Mouse (Mus musculus): ENCODE results near the gene Gm12169. TPM values are rescaled to one million over a fixed set of nuclear protein-coding genes. Genes with fewer than 3 reads are reported as not detected.

Gene Gm12169
- total and polyA plus RNA-seq, 3 experiments, result not detected

- dilution Hi-C loops (cut with MboI; ENCODE audit: extremely low pct_ligation_motif_present, extremely low pct_unique_long_range_greater_than_20kb, low sequenced_read_pairs) (no loop called here), in situ Hi-C loops (cut with MboI; ENCODE audit: low pct_ligation_motif_present, low pct_unique_long_range_greater_than_20kb, low sequenced_read_pairs) (no loop called here)
- no peak for DNase-seq (ENCODE audit: extremely low read depth)
- Histone ChIP-seq H3K9me3 (replicated peaks; ENCODE audit: low read length) (no peaks in the 10 kb centered on the region), H3K9ac (ENCODE audit: insufficient read depth, low read depth) (no peak overlapping the region), H3K27ac (ENCODE audit: insufficient read depth, low read depth) (no peak overlapping the region), H3K4me3 (replicated peaks in 1 of 3; ENCODE audit: low read depth in 2 of 3, low read length in 2 of 3, poor library complexity in 1 of 3) (no peak overlapping the region), H3K36me3 (replicated peaks in 1 of 2; ENCODE audit: control insufficient read depth in 1 of 2, insufficient read depth in 1 of 2, low read length in 1 of 2) (no peaks in the 10 kb centered on the region), H3K4me2 (ENCODE audit: insufficient read depth, low read depth, poor library complexity, severe bottlenecking) (no peak overlapping the region), H3K4me1 (ENCODE audit: control insufficient read depth in 1 of 2, insufficient read depth in 2 of 2) (peaks cover 0 to 5% of the 10 kb centered on the region in 2 experiments; a peak in 1 of 4 replicates), H3K79me2 (replicated peaks; ENCODE audit: control insufficient read depth, extremely low read depth, insufficient read depth, poor library complexity, severe bottlenecking) (no peaks in the 10 kb centered on the region), H3K27me3 (replicated peaks) (no peaks in the 10 kb centered on the region)
- TF ChIP-seq CTCF (conservative IDR thresholded peaks at IDR 0.05 in 1 of 2, IDR thresholded peaks at IDR 0.05 in 1 of 2; ENCODE audit: low read depth in 2 of 2, low read length in 2 of 2) (no peak), ETS1 (conservative IDR thresholded peaks at IDR 0.05; ENCODE audit: low read depth, low read length) (no peak), USF2 (conservative IDR thresholded peaks at IDR 0.05; ENCODE audit: low read depth, low read length) (no peak), CHD2 (IDR thresholded peaks at IDR 0.05; ENCODE audit: low read length) (no peak), RAD21 (IDR thresholded peaks at IDR 0.05; ENCODE audit: low read depth, low read length) (no peak), NELFE (IDR thresholded peaks at IDR 0.05; ENCODE audit: low read depth, low read length) (no peak), EP300 (IDR thresholded peaks at IDR 0.05; ENCODE audit: low read length) (no peak), TBP (conservative IDR thresholded peaks at IDR 0.05; ENCODE audit: low read depth, low read length) (no peak), ZMIZ1 (IDR thresholded peaks at IDR 0.05; ENCODE audit: low read depth, low read length) (no peak), MEF2A (IDR thresholded peaks at IDR 0.05; ENCODE audit: borderline replicate concordance, low read depth, low read length) (no peak), PAX5 (IDR thresholded peaks at IDR 0.05; ENCODE audit: low read length) (no peak), GABPA (IDR thresholded peaks at IDR 0.05; ENCODE audit: insufficient replicate concordance, low read depth, low read length) (no peak), MAZ (IDR thresholded peaks at IDR 0.05; ENCODE audit: low read depth, low read length) (no peak), IRF4 (IDR thresholded peaks at IDR 0.05; ENCODE audit: low read depth, low read length) (no peak), MYC (IDR thresholded peaks at IDR 0.05; ENCODE audit: low read depth, low read length) (no peak), KAT2A (IDR thresholded peaks at IDR 0.05; ENCODE audit: insufficient replicate concordance, low read length) (no peak), CHD1 (IDR thresholded peaks at IDR 0.05; ENCODE audit: low read depth, low read length) (no peak), E2F4 (IDR thresholded peaks at IDR 0.05; ENCODE audit: insufficient replicate concordance, low read depth, low read length) (no peak)
Measured at GRCm38 (mm10) chr11:46580428-46580827, 56.4 kb downstream of the Gm12169 start.

GRCm38 (mm10) chr11:46582741-46583140, 58.7 kb downstream of the Gm12169 start:
- H3K4me3 ChIP-seq (replicated peaks in 1 of 3; ENCODE audit: low read depth in 2 of 3, low read length in 2 of 3, poor library complexity in 1 of 3), result no peak overlapping the region
- H3K4me2 ChIP-seq (ENCODE audit: insufficient read depth, low read depth, poor library complexity, severe bottlenecking), result no peak overlapping the region
- peaks cover 2% of the 10 kb centered on the region for H3K27me3 ChIP-seq (replicated peaks)
- TF ChIP-seq MYC (IDR thresholded peaks at IDR 0.05; ENCODE audit: low read depth, low read length), result no peak
- no peak for TF ChIP-seq UBTF (IDR thresholded peaks at IDR 0.05; ENCODE audit: low read depth, low read length)
- TF ChIP-seq SMC3 (IDR thresholded peaks at IDR 0.05; ENCODE audit: low read depth, low read length), result no peak
- TF ChIP-seq TBP (conservative IDR thresholded peaks at IDR 0.05; ENCODE audit: low read depth, low read length), result no peak
- TF ChIP-seq ETS1 (conservative IDR thresholded peaks at IDR 0.05; ENCODE audit: low read depth, low read length), result no peak
- TF ChIP-seq CHD2 (IDR thresholded peaks at IDR 0.05; ENCODE audit: low read length), result no peak
- TF ChIP-seq TCF12 (IDR thresholded peaks at IDR 0.05; ENCODE audit: low read depth, low read length), result no peak
- TF ChIP-seq NELFE (IDR thresholded peaks at IDR 0.05; ENCODE audit: low read depth, low read length), result no peak
- no peak for TF ChIP-seq MAX (IDR thresholded peaks at IDR 0.05; ENCODE audit: low read length)
- no peak for TF ChIP-seq ZMIZ1 (IDR thresholded peaks at IDR 0.05; ENCODE audit: low read depth, low read length)
- no peak for TF ChIP-seq SIN3A (IDR thresholded peaks at IDR 0.05; ENCODE audit: low read length)
- no peak for TF ChIP-seq MXI1 (IDR thresholded peaks at IDR 0.05; ENCODE audit: low read depth, low read length)
- no peak for TF ChIP-seq MAFK (IDR thresholded peaks at IDR 0.05; ENCODE audit: insufficient replicate concordance, low read length)
- no peak overlapping the region for H3K27ac ChIP-seq (ENCODE audit: insufficient read depth, low read depth)
- H3K9me3 ChIP-seq (replicated peaks; ENCODE audit: low read length), result no peaks in the 10 kb centered on the region
- dilution Hi-C loops (cut with MboI; ENCODE audit: extremely low pct_ligation_motif_present, extremely low pct_unique_long_range_greater_than_20kb, low sequenced_read_pairs), result no loop called here
- H3K4me1 ChIP-seq (ENCODE audit: control insufficient read depth in 1 of 2, insufficient read depth in 2 of 2), result peaks cover 0 to 5% of the 10 kb centered on the region in 2 experiments; a peak in 1 of 4 replicates
- H3K36me3 ChIP-seq (replicated peaks in 1 of 2; ENCODE audit: control insufficient read depth in 1 of 2, insufficient read depth in 1 of 2, low read length in 1 of 2), result no peaks in the 10 kb centered on the region
- DNase-seq (ENCODE audit: extremely low read depth), result no peak
- H3K9ac ChIP-seq (ENCODE audit: insufficient read depth, low read depth), result no peak overlapping the region
- no peaks in the 10 kb centered on the region for H3K79me2 ChIP-seq (replicated peaks; ENCODE audit: control insufficient read depth, extremely low read depth, insufficient read depth, poor library complexity, severe bottlenecking)
- in situ Hi-C loops (cut with MboI; ENCODE audit: low pct_ligation_motif_present, low pct_unique_long_range_greater_than_20kb, low sequenced_read_pairs), result no loop called here

Measured in CH12.LX (cell line).